Mouse (Mus musculus) testis, postnatal 14 days (tissue): ENCODE data around the gene Cldnd1.

ENCODE experiments used
- DNase-seq: peaks from one replicate; pipeline ENCODE4 v3.0.0; 2021; ENCODE audit warnings: low spot score

Cldnd1 gene

GRCm38 (mm10) chr16:58727477-58728131 lies at the start of gene Cldnd1:
Gene Cldnd1 (plus strand): TSS chr16:58727910.
- DNase-seq = peak; percentile 97

- DNase-seq = no peak
Observed at GRCm38 (mm10) chr16:58678660-58679059, 49.0 kb upstream of the Cldnd1 start.

- no peak for DNase-seq
Observed at GRCm38 (mm10) chr16:58682046-58682445, 45.7 kb upstream of the Cldnd1 start.

- DNase-seq = no peak
Observed at GRCm38 (mm10) chr16:58682870-58683269, 44.8 kb upstream of the Cldnd1 start.

- no peak for DNase-seq
Observed at GRCm38 (mm10) chr16:58683911-58684310, 43.8 kb upstream of the Cldnd1 start.

- DNase-seq = no peak
Observed at GRCm38 (mm10) chr16:58684537-58684936, 43.2 kb upstream of the Cldnd1 start.

- no peak for DNase-seq
Observed at GRCm38 (mm10) chr16:58685548-58686537, 41.9 kb upstream of the Cldnd1 start.

GRCm38 (mm10) chr16:58688534-58688933 lies 39.2 kb upstream of the Cldnd1 start:
- no peak for DNase-seq

- DNase-seq = no peak
Observed at GRCm38 (mm10) chr16:58689555-58690169, 38.0 kb upstream of the Cldnd1 start.

- DNase-seq = no peak
Observed at GRCm38 (mm10) chr16:58690322-58690732, 37.4 kb upstream of the Cldnd1 start.

- DNase-seq = no peak
Observed at GRCm38 (mm10) chr16:58694091-58694490, 33.6 kb upstream of the Cldnd1 start.

- no peak for DNase-seq
Observed at GRCm38 (mm10) chr16:58696796-58697195, 30.9 kb upstream of the Cldnd1 start.

GRCm38 (mm10) chr16:58697261-58697660 lies 30.4 kb upstream of the Cldnd1 start:
- DNase-seq = no peak

GRCm38 (mm10) chr16:58700174-58700573 lies 27.5 kb upstream of the Cldnd1 start:
- no peak for DNase-seq

- no peak for DNase-seq
Observed at GRCm38 (mm10) chr16:58700816-58701424, 26.8 kb upstream of the Cldnd1 start.

- no peak for DNase-seq
Observed at GRCm38 (mm10) chr16:58701779-58702178, 25.9 kb upstream of the Cldnd1 start.

- DNase-seq = no peak
Observed at GRCm38 (mm10) chr16:58702329-58702932, 25.3 kb upstream of the Cldnd1 start.

- no peak for DNase-seq
Observed at GRCm38 (mm10) chr16:58703382-58704124, 24.2 kb upstream of the Cldnd1 start.

- no peak for DNase-seq
Observed at GRCm38 (mm10) chr16:58704999-58705398, 22.7 kb upstream of the Cldnd1 start.

- DNase-seq = no peak
Observed at GRCm38 (mm10) chr16:58707276-58707905, 20.3 kb upstream of the Cldnd1 start.
